Mouse (Mus musculus) C2C12 (cell line): Measurements from ENCODE around the gene Ank2. TPM values are rescaled to one million over a fixed set of nuclear protein-coding genes. Genes with fewer than 3 reads are reported as not detected.
A peak's percentile ranks its signal among the peaks of the same experiment; 100 is the strongest.

Experiments used
- H3K27me3 ChIP-seq: one replicate; pipeline ENCODE4 v1.6.1; 2011; ENCODE audit not compliant: control insufficient read depth, insufficient read depth, insufficient read length
- H3K36me3 ChIP-seq: one replicate; pipeline ENCODE4 v1.6.1; 2011; ENCODE audit not compliant: control insufficient read depth, insufficient read depth
- H3K4me3 ChIP-seq: one replicate; pipeline ENCODE4 v1.5.1; 2011; ENCODE audit warnings: mild to moderate bottlenecking, control low read depth; ENCODE audit not compliant: poor library complexity, insufficient read depth, severe bottlenecking
- H3K79me2 ChIP-seq: one replicate; pipeline ENCODE4 v1.6.1; 2011; ENCODE audit not compliant: control insufficient read depth, insufficient read depth
- H3K79me3 ChIP-seq: one replicate; pipeline ENCODE4 v1.6.1; 2011; ENCODE audit warnings: low read depth, control low read depth
- H3ac ChIP-seq: one replicate; pipeline ENCODE3; 2011; ENCODE audit warnings: low read depth; ENCODE audit not compliant: control insufficient read depth, insufficient read length
- CEBPB ChIP-seq: IDR thresholded peaks from one replicate; pipeline ENCODE4 v1.6.1; 2011; ENCODE audit warnings: low read depth, mild to moderate bottlenecking, control low read depth, moderate library complexity
- CTCF ChIP-seq: IDR thresholded peaks from one replicate; pipeline ENCODE4 v1.5.1; 2011; ENCODE audit not compliant: control insufficient read depth, insufficient read depth, insufficient read length
- FOSL1 ChIP-seq: IDR thresholded peaks from one replicate; pipeline ENCODE4 v1.8.0; 2011; ENCODE audit warnings: mild to moderate bottlenecking, low read length; ENCODE audit not compliant: poor library complexity, insufficient read depth, severe bottlenecking
- MAX ChIP-seq: IDR thresholded peaks from one replicate; pipeline ENCODE4 v1.6.1; 2011; ENCODE audit warnings: mild to moderate bottlenecking, control low read depth
- MYOD1 ChIP-seq: IDR thresholded peaks from one replicate; pipeline ENCODE4 v1.6.1; 2011; ENCODE audit warnings: low read depth; ENCODE audit not compliant: control insufficient read depth, insufficient read length
- MYOG ChIP-seq: IDR thresholded peaks from one replicate; pipeline ENCODE4 v1.6.1; 2011; ENCODE audit not compliant: control insufficient read depth, insufficient read length; ENCODE audit errors: extremely low read depth
- USF1 ChIP-seq: IDR thresholded peaks from one replicate; pipeline ENCODE4 v1.6.1; 2011; ENCODE audit warnings: low read depth, mild to moderate bottlenecking, control low read depth, moderate library complexity
- long read RNA-seq, 2 experiments: library from polyadenylated mRNA; unstranded; transcript quantifications; one replicate each; pipeline ENCODE4 v2.0.0; 2019 to 2020
- polyA plus RNA-seq: library from polyadenylated mRNA; unstranded; fragments of >200 nt; fragmentation: generic; extraction: Trizol; gene quantifications from one replicate; pipeline ENCODE4 v1.2.1, GENCODE M21; 2012; ENCODE audit warnings: missing spikeins

Gene Ank2
- polyA plus RNA-seq: 3.5 TPM
- long read RNA-seq, experiment 1: 0 reads
- long read RNA-seq, experiment 2, partial matches to known transcripts: 0 of 5 reads
- long read RNA-seq, experiment 2, other reads (novel, unspliced or antisense): 5 of 5 reads

DNA sequence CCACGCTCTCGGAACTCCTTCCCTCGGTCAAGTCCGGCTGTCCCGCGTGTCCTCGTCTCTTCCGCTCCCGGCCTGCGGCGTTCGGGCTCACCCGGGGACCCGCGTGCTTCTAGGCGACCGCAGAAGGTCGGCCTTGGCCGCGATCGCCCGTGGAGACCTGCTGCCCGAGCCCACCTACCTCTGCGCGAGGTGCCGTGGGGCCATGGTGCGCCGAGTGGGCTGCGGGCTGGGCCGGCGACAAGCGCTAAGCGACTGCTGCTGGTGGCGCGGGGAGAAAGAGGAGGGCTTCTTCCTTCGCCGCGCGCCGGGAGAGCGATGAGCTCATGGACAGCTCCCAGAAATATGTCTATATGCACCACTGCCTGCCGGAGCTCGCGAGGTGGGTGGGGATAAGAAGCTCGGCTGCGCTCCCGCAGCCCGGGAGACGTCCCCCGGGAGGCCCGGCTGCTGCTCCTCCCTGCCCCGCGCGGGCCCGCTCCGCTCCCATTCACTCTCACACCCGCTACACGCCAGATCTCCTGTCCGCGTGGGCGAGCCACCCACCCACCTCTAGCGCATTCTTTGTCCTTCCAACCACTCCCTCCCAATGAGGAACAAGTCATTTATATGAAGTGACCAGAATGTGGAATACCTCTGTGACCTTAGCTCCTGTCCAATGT lies at the start of gene Ank2:
Gene Ank2 (minus strand): TSS at position 609 of the 659 bp plus-strand sequence.
- H3K79me2 ChIP-seq: no peaks in the 10 kb centered on the region
- peak within 1 kb of the TSS; percentile 53 for H3ac ChIP-seq
- TF ChIP-seq MYOG (no peak), FOSL1 (no peak), USF1 (no peak), CTCF (no peak), CEBPB (no peak), MAX (no peak), MYOD1 (no peak)
- no peak within 1 kb of the TSS for H3K4me3 ChIP-seq
- H3K27me3 ChIP-seq: peaks cover 8% of the 10 kb centered on the region
- no peaks in the 10 kb centered on the region for H3K36me3 ChIP-seq
- no peaks in the 10 kb centered on the region for H3K79me3 ChIP-seq

DNA sequence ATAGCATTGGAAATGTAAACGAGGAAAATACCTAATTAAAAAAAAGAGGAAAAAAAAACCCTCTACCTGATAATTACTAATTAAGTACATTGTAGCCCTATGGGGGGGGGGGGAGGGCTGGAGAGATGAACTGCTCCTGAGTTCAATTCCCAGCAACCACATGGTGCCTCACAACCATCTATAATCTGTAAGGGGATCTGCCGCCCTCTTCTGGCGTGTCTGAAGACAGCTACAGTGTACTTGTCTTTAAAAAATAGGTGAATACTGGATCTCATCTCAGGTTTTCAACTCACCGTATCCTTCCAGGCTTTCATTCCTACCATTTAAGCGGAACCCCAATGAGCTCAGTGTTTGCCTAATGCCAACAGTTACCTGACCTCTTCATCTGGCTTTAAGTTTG lies 48.7 kb upstream of the Ank2 start:
- peaks cover 29% of the 10 kb centered on the region for H3K79me2 ChIP-seq
- TF ChIP-seq MAX: no peak
- no peak for TF ChIP-seq CTCF
- no peak for TF ChIP-seq MYOD1
- no peak for TF ChIP-seq USF1
- TF ChIP-seq MYOG: no peak
- no peak for TF ChIP-seq FOSL1
- no peak for TF ChIP-seq CEBPB
- no peak overlapping the region for H3ac ChIP-seq
- peaks cover 22% of the 10 kb centered on the region for H3K36me3 ChIP-seq
- H3K27me3 ChIP-seq: no peaks in the 10 kb centered on the region
- H3K79me3 ChIP-seq: peaks cover 12% of the 10 kb centered on the region
- no peak overlapping the region for H3K4me3 ChIP-seq

DNA sequence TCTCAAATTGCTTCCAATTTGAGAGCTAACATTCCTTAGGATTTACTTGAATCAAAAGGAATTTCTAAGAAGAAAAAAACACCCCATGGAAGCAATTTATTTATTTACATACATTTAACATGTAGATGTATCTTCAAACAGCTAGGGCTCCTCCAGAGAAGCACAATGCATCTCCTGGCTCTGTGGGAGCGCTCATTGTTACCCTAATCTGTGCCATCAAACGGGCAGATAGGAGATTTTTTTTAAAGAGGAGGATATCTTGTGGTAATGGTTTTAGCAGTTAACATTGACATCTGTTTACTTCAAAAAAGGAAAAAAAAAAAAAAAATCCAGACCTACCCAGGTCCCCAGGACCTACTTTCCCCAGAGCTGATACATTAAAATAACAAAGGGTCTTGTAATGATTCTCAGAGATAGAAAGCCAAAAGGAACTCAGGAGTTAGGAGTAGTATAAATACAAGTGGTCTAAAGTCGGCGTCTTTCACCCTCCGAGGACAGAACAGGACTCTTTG lies 45.5 kb upstream of the Ank2 start:
- Histone ChIP-seq H3K27me3 (no peaks in the 10 kb centered on the region), H3K4me3 (no peak overlapping the region), H3K36me3 (peaks cover 37% of the 10 kb centered on the region), H3K79me2 (peaks cover 5% of the 10 kb centered on the region), H3ac (no peak overlapping the region), H3K79me3 (no peaks in the 10 kb centered on the region)
- TF ChIP-seq MYOD1 (no peak), USF1 (no peak), CTCF (no peak), CEBPB (no peak), MAX (no peak), FOSL1 (no peak), MYOG (no peak)

DNA sequence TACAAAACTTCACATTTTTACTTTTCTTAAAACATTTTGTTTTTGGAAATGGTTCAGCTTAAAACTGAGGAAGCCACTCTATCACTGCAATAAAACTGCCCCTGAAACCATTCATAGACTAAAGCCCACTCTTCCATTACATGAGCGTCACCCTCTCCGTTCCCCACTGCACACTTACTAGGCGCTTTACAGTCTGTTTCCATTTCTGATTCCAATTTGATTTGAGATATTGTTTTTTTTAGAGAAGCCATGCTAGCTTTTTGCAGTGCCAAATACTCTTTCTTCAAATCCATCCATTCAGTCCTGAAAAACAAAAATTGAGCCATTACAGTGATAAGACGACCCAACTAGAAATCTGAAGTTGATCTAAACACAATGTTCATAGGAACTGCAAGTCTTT lies 44.8 kb upstream of the Ank2 start:
- Histone ChIP-seq H3K79me2 (no peaks in the 10 kb centered on the region), H3ac (no peak overlapping the region), H3K36me3 (peaks cover 37% of the 10 kb centered on the region), H3K4me3 (no peak overlapping the region), H3K79me3 (no peaks in the 10 kb centered on the region), H3K27me3 (no peaks in the 10 kb centered on the region)
- TF ChIP-seq MYOD1: no peak
- TF ChIP-seq FOSL1: no peak

DNA sequence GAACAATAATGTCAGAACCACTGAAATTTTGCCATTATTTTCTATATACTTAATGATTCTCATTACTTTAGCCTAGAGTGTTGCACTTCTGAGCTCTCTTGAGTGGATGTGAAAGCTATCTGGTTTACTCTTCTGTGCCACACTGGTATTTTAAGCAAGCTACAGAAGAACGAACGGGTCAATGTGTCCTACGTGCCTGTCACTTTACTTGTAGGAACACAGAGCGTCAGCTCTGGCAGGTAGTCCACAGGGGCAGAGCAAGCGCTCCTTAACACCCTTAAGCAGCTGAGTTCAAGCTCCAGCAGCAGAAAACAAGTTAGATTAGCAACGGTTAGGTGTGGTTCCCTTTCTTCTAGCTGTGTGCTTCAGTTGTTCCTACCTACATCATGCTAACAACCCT lies 40.0 kb upstream of the Ank2 start:
- H3K4me3 ChIP-seq: no peak overlapping the region
- no peak overlapping the region for H3ac ChIP-seq
- H3K36me3 ChIP-seq: peaks cover 25% of the 10 kb centered on the region
- no peaks in the 10 kb centered on the region for H3K79me3 ChIP-seq
- TF ChIP-seq MYOD1: no peak
- TF ChIP-seq MAX: no peak
- no peak for TF ChIP-seq USF1
- no peak for TF ChIP-seq FOSL1
- no peak for TF ChIP-seq CEBPB
- no peak for TF ChIP-seq MYOG
- TF ChIP-seq CTCF: no peak
- H3K27me3 ChIP-seq: no peaks in the 10 kb centered on the region
- H3K79me2 ChIP-seq: no peaks in the 10 kb centered on the region
